Mouse (Mus musculus) brain, embryonic 14.5 days (tissue): ENCODE data around the gene Castor2.

Source experiments
- CTCF ChIP-seq: fragments of 200-500 bp; IDR thresholded peaks from 2 replicates; pipeline ENCODE4 v1.5.1; 2012; ENCODE audit warnings: inconsistent platforms, mild to moderate bottlenecking, moderate library complexity, borderline replicate concordance; ENCODE audit not compliant: insufficient read depth, insufficient read length; ENCODE audit errors: extremely low read depth
- POLR2A ChIP-seq: fragments of 200-500 bp; IDR thresholded peaks from 2 replicates; pipeline ENCODE4 v1.6.1; 2012; ENCODE audit warnings: mild to moderate bottlenecking, inconsistent platforms, borderline replicate concordance; ENCODE audit not compliant: poor library complexity, insufficient read depth, insufficient read length, severe bottlenecking; ENCODE audit errors: extremely low read depth

DNA sequence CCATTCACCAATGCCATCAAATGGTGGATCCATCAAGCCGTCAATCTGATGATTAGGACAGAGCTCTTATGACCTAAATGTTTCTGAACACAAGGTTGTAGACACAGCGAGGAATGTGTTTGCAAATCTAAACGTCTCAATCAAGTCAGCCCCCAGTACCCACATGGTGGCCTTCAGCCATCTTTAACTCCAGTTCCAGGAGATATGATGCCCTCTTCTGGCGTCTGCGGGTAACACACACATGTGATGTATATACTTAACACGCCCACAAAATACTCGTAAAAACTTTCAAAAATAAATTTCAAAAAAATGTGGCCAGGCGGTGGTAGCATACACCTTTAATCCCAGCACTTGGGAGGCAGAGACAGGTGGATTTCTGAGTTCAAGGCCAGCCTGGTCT lies 45.5 kb downstream of the Castor2 start:
- TF ChIP-seq CTCF (no peak), POLR2A (no peak)
